Mouse (Mus musculus): ENCODE results near the gene Grhl3.
"Not testable (repeated sequence)": the region's sequence is repeated elsewhere in the genome, so short reads cannot be mapped to it uniquely, and the experiment has no call there.

Gene Grhl3

DNA sequence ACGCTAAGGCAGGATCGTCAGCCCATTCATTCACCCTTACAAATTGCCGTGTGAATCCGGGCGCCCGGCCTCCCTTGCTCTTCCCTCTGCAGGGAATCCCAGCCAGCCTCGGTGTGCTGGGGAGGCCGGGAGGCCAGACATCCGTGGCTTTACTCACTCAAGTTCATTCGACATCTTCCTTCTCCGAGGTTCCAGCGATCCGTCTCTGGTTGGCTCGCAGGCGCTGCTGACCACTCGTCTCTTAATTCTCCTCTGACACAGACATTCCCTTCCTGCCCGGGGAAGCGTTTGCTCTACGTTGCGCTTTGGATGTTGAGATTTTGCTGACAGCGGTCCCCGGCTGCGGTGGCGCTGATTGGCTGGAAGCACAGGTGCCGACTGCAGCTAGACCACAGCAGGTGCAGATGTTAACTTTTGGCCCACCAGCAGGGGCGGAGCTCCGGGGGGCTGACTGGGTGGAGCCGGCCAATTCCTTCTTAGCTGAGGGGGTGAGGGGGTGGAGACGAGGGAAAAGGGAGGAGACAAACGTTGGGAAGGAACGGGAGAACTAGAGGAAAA, at the start of gene Grhl3:
TSS of gene Grhl3 (minus strand) at position 380 of the 558 bp plus-strand sequence.
- no peak for DNase-seq (ENCODE audit: low spot score)

GRCm38 (mm10) chr4:135622290-135622689, 48.9 kb upstream of the Grhl3 start:
- no peak for DNase-seq (ENCODE audit: low spot score)

DNA sequence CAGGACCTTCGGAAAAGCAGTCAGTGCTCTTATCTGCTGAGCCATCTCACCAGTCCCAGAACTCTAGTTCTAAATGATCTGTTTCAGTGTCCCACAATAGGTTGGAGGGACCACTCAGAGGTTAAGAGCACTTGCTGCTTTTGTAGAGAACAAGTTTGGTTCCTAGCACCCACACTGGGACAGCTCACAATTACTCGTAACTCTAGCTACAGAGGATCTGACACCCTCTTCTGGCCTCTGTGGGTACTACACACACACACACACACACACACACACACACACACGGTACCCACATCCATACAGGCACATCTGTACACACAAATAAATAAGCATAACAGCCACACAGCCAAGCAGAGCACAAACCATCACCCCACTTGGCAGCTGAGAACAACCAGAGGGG, 47.0 kb upstream of the Grhl3 start:
- no peak for DNase-seq (ENCODE audit: low spot score)

DNA sequence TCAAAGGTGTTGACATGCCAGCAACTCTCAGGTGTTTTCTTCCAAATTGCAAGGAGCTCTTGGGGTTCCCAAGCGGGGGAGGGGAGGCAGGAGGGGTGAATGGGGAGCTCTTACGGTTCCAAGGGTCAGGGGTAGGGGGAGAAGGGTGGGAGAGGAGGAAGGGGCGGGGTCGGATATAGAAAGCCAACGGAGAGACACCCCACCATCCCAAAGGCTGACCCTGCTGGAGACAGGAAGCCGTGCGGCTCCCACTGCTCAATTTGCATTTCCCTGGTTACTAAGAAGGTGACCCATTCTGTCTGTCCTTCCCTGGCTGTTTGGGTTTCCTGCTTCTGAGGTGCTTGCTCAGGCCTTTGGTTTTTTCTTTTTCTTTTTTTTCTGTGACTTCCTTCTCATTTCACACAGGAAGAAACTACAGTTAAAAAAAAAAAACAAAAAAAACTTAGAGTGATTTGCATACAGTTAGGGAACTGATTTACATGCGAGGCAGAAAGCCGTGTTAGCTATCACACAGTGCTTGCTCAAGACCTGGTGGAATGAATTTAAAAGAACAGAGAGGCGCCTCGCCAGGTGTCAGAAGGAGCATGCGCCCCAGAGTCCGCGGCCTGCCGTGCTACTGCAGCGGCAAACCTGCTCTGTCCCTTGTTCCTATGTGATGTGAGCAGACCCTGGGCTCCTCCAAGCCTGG, 44.5 kb upstream of the Grhl3 start:
- DNase-seq (ENCODE audit: low spot score) = no peak

DNA sequence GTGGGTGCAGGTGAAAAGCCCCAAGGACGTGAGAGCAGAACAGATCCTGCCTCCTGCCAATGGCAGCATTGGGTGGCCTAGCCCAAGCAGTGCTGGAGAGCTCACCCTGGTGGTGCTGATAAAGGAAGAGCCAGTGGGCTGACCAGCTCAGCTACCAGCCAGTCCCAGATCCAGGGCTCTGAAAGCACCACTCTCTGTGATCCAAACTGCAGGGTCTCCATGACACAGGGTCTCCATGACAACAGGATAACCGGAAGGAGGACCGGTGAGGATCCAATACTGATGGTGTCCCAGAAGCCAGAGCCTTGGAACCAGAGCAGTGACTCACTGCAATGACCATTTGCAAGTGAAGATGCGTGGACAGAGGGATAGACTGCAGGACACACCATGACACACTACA, 43.6 kb upstream of the Grhl3 start:
- DNase-seq (ENCODE audit: low spot score) = no peak

DNA sequence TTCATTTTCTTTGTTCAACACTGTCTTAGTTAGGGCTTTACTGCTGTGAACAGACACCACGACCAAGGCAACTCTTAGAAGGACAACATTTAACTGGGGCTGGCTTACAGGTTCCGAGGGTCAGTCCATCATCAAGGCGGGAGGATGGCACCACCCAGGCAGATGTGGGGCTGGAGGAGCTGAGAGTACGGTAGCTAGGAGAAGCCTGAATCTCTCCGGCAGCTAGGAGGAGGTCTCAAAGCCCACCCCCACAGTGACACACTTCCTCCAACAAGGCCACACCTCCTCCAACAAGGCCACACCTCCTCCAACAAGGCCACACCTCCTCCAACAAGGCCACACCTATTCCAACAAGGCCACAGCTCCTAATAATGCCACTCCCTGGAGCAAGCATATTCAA, 41.9 kb upstream of the Grhl3 start:
- not testable (repeated sequence) for DNase-seq (ENCODE audit: low spot score)

GRCm38 (mm10) chr4:135609986-135610385, 36.6 kb upstream of the Grhl3 start:
- no peak for DNase-seq (ENCODE audit: low spot score)

DNA sequence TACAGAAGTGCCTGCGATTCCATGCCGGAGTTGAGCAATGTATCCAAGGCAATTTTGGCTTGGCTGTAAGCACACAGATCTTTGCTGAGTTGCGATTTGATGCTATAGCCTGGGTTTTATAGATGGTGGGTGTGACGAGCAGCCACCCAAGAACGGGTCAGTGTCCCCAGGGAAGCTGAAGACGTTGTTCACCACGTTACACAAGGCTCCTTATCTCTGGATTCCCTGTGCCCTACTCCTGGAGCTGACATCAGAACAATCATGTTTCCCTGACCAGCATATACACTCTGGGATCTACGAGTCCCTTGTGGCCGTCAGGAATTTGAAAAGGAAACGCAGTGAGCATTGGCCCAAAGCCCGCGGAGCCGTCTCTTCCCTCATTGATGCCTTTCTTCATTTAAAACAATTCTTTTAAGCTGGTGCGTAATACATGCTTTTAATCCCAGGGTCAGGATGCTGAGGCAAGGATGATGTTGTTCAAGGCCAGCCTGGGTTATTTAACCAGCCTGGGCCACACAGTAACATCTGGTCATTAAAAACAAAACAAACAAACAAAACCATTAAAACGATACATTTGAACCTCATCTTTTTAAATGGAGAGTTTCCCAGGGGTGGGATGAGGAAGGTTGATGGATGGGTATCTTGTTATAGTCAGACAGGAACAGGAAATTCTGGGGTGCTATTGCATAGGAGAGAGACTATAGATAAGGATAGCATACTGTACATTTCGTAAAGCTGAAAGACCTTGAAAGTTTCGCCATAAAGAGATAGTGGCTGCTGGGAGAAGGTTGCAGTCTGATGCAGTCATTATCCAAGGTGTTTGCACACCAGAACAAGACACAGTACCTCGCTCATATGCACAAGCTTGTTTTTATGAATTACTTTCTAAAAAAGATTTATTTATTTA, 34.8 kb upstream of the Grhl3 start:
- DNase-seq (ENCODE audit: low spot score) = no peak

- no peak for DNase-seq (ENCODE audit: low spot score)
Measured at GRCm38 (mm10) chr4:135606271-135606670, 32.8 kb upstream of the Grhl3 start.

- DNase-seq (ENCODE audit: low spot score) = no peak
Measured at GRCm38 (mm10) chr4:135601530-135601929, 28.1 kb upstream of the Grhl3 start.

DNA sequence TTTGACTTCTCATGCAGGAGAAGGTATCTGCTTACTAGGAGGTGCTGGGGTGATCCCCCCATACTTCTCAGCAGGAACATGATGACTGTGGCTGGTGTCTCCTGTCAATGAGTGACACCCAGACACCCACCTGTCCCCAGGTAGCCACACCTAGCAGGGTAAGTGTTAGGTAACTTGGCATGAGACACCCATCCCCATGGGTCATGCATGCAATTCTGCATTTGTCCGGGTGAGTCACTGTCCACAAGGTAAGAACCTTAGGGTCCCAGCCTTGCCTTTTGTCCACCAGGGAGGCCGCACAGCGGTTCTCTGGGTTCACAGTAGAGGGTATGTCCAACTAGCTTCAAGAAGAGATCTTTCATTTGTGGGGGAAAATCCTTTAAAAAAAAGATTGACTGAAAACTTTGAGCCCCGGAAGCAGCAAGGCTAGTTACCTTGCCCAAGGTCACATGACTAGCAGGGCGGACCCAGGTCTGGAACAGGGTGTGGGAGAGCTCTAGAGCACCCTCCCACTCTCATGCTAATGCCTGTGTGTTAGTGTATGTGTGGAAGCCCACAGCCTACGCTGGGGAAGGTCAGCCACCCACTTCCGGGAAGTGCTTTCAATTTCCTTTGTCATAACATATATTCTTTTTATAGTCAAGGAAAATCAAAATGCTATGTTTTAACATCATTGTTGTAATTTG, 26.2 kb upstream of the Grhl3 start:
- DNase-seq (ENCODE audit: low spot score) = no peak

DNA sequence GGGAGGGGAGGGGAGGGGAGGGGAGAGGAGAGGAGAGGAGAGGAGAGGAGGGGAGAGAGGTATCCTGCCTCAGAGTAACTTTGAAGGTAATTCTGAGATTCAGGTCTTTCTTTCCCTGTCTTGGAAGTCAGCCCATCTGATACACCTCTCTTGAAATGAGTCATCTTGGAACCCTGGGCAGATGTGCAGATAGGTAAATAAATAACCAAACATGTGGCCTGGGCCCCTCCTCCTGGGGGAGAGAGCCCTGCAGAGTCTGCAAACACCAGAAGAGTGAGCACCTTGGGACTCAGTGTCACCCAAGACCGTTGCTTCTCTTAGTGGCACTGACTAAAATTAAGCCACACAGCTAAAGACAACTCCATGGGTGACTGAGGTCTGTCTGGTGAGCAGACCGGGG, 25.6 kb upstream of the Grhl3 start:
- DNase-seq (ENCODE audit: low spot score) = no peak

DNA sequence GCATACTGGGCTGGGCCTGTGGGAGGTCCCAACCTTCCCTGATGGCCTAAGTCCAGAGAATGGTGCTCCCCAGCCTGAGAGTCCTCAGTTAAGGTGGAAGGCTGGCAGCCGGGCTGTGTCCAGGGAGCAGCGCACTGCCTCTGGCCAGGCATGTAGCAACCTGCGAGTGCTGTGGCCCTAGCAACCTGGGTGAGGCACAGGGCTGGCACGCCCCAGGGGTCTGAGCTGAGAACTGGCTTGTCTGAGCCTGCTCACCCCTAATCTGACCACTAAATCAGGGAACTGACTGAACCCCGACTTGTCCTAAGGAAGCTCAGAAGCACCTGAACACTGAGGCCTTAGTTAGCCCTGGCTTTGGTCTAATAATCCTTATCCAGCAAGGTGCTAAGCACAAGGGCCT, 24.1 kb upstream of the Grhl3 start:
- DNase-seq (ENCODE audit: low spot score) = no peak

- DNase-seq (ENCODE audit: low spot score) = no peak
Measured at GRCm38 (mm10) chr4:135595943-135596342, 22.5 kb upstream of the Grhl3 start.

DNA sequence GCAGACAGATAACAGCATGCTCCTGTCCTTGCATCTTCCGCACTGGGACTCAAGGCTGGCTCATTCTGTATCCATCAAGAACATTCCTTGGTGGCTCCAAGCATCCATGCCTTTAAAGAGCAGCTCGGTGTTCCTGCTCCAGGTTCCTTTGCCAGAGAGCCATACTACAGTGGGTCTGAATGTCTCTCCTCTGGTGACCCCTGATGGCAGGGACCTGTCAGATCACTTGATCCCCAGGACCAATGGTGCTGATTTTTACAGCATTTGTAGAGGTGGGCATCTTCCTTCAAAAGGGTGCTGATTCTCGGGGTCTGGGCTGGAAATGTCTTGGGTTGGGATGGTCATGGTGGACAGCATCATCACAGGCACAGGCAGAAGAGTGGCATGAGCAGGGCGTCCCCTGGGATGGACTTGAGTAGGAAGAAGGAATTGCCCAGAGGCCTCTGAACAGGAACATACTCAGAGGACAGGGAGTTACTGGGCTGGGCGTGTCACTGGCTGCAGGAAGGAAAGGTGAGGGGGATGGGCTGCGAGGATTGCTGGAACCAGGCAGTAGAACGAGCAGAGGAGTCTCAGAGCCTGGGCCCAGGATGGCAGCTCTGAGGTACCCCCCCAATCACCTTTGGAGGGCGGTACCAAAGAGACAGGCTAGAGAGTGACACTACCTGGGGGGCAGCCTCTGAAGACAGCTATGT, 18.3 kb upstream of the Grhl3 start:
- no peak for DNase-seq (ENCODE audit: low spot score)

GRCm38 (mm10) chr4:135591086-135591485, 17.7 kb upstream of the Grhl3 start:
- no peak for DNase-seq (ENCODE audit: low spot score)

DNA sequence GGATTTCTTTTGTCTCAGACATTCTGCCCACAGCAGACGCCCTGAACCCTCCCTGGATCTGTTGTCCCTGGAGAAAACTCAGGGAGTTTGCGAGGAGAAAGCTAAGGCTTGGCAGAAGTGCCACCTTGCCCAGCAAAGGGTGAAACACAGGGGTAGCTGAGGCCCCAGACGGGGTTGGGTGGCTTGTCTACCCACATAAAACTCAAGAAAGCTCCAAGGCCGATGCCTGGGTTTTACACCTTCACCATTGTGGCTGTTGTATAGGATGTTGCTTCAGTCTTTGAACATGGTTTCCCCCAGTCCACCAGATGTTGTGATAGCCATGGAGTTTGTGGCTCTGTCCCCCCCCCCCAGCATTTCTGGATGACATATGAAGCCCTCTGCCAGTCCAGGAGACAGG, 11.4 kb upstream of the Grhl3 start:
- no peak for DNase-seq (ENCODE audit: low spot score)

GRCm38 (mm10) chr4:135581222-135581910, 7.9 kb upstream of the Grhl3 start:
- DNase-seq (ENCODE audit: low spot score) = no peak

DNA sequence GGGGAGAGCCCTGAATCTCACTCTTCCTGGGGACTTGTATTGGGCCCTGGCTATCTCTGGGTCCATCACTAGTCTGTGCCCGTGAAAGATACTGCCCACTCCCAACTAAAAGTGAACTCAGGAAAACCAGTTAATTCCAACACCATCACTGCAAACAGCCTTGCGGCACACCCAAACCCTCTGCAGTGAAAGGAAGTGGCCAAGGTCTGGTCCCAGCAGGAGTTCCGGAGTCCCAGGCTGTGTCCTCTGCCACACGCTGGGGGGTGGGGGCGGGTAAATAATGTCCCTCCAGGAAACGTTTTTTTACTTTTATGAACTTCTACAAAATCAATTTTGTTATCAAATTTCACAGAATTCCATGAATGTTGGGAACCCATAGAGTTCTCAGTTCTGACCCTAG, 6.3 kb upstream of the Grhl3 start:
- no peak for DNase-seq (ENCODE audit: low spot score)

- DNase-seq (ENCODE audit: low spot score) = no peak
Measured at GRCm38 (mm10) chr4:135578490-135578889, 5.1 kb upstream of the Grhl3 start.
